8 mouse cellular contexts compared by ENCODE assay signal in the genomic region with DNA sequence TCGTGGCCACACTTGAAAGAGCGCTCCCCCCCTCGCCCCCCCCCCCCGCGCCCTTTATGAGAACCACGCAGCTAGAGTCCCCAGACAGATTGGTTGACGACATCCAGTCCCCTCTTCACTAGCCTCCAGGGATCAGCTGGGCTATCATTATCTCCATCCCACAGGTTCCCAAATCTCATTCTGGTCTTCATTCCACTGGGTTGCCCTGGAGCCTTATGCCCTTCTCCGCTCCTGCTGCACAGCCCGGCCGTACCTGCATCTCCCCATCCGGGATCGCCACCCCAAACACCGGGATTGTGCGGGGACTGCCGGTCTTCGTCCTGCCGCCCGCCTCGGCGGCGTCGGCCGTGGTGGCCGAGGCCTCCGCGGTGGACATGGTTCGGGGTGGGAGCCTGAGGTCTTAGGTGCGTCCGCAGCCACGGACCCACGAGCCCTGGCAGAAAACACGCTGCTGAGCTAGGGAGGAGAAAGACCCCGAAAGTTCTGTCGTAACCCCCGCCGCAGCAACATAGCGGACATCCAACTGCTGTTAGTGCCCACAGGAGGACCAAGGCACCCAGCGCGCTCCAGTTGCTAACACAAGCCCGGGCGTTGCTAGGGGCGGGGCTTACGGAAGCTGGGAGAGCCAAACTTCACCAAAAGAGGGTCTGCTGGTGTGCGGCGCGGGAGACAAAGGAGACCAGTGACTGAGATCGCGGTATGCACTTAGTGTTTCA. TPM values are rescaled to one million over a fixed set of nuclear protein-coding genes. Genes with fewer than 3 reads are reported as not detected.
DNase-seq lines count a peak whose midpoint lies in the region; TF ChIP-seq lines count a peak whose summit lies in the region.

Gene Cfap69 (minus strand): TSS at position 585 of the 716 bp plus-strand sequence.

- H3K4me1 ChIP-seq in hindbrain, embryonic 10.5 days (replicated peaks), result peaks cover 16% of the 10 kb centered on the region; the same call in 1 of the 2 replicates
- H3K4me1 ChIP-seq in lung, adult 2 months (ENCODE audit: control insufficient read depth, insufficient read depth, low read length), result no peaks in the 10 kb centered on the region; the same call in 1 of the 2 replicates

- TF ChIP-seq CTCF in lung, adult 2 months (IDR thresholded peaks at IDR 0.05; ENCODE audit: insufficient read depth, low read length), result no peak

- peak within 1 kb of the TSS; percentile 88 for H3K27ac ChIP-seq in hindbrain, embryonic 10.5 days

- no peak for TF ChIP-seq POLR2A in lung, adult 2 months (IDR thresholded peaks at IDR 0.05; ENCODE audit: borderline replicate concordance, extremely low read depth, low read depth, low read length)

- peak; percentile 67 for DNase-seq in WW6 (ENCODE audit: low read depth, low spot score)
- peak; percentile 88 for DNase-seq in cerebellum, adult 9-10 months
- DNase-seq in frontal cortex, postnatal 10 days (ENCODE audit: low spot score in 2 of 2), result peak; percentile 78 to 86
- peak; percentile 94 for DNase-seq in hindbrain, embryonic 10.5 days (ENCODE audit: low spot score)
- DNase-seq in layer of hippocampus, adult 9-10 months (ENCODE audit: low spot score), result peak; percentile 78
- peak; percentile 68 for DNase-seq in lung, adult 2 months
- peak; percentile 85 for DNase-seq in ovary, postnatal 36 days (ENCODE audit: low spot score)
- no peak for DNase-seq in natural killer cell, adult 2 months (ENCODE audit: low spot score in 2 of 2)

- WGBS in hindbrain, embryonic 10.5 days, result under 1% methylated on average over 48 of the region's 48 CpGs
- WGBS in lung, adult 2 months, result 1% methylated on average over 48 of the region's 48 CpGs

- H3K27me3 ChIP-seq in hindbrain, embryonic 10.5 days (ENCODE audit: insufficient read depth, poor library complexity, severe bottlenecking), result peaks cover 4% of the 10 kb centered on the region; the same call in 1 of the 2 replicates

- peak within 1 kb of the TSS; percentile 82 for H3K4me3 ChIP-seq in hindbrain, embryonic 10.5 days
- peak within 1 kb of the TSS; percentile 76 for H3K4me3 ChIP-seq in lung, adult 2 months (replicated peaks; ENCODE audit: extremely low read depth, low read depth, low read length)

- peaks cover under 1% of the 10 kb centered on the region for H3K36me3 ChIP-seq in hindbrain, embryonic 10.5 days

- H3K9me3 ChIP-seq in hindbrain, embryonic 10.5 days, result no peaks in the 10 kb centered on the region

RNA-seq across cellular contexts. Expression of gene Cfap69, which starts in this region (rescaled TPM):
- 5.2 and 5.5 TPM in 2 replicates for polyA plus RNA-seq in hindbrain, embryonic 10.5 days (2016; fragmentation: Nextera tagmentation; extraction: Ambion mirVana)
- polyA plus RNA-seq in lung, adult 2 months (2012; rRNA removed), result 10.3 and 11.7 TPM in 2 replicates

Comparison
In these comparisons a context has a peak if more than half of its experiments do, and no peak if none do; other contexts are left out.
1. DNase-seq: peak in WW6 (single experiment), cerebellum, adult 9-10 months (single experiment), frontal cortex, postnatal 10 days (2 of 2), hindbrain, embryonic 10.5 days (single experiment), layer of hippocampus, adult 9-10 months (single experiment), lung, adult 2 months (single experiment) and ovary, postnatal 36 days (single experiment); none in natural killer cell, adult 2 months (0 of 2).